Mouse (Mus musculus) bone marrow macrophage, adult 2 months (primary cell): ENCODE results near the gene Yy1.

Source experiments
- CTCF ChIP-seq: IDR thresholded peaks from 2 replicates; pipeline ENCODE4 v1.5.1; 2012; ENCODE audit warnings: low read depth, mild to moderate bottlenecking, low read length, moderate library complexity
- POLR2A ChIP-seq: IDR thresholded peaks from 2 replicates; pipeline ENCODE4 v1.6.1; 2012; ENCODE audit warnings: mild to moderate bottlenecking, low read depth, low read length, borderline replicate concordance

GRCm38 (mm10) chr12:108760500-108761020 is 32.2 kb upstream of the Yy1 start:
- TF ChIP-seq CTCF, result no peak; the same call in 1 of the 2 replicates
- TF ChIP-seq POLR2A, result no peak
